Comparison of ENCODE assay signal across 16 mouse cellular contexts in the genomic region with DNA sequence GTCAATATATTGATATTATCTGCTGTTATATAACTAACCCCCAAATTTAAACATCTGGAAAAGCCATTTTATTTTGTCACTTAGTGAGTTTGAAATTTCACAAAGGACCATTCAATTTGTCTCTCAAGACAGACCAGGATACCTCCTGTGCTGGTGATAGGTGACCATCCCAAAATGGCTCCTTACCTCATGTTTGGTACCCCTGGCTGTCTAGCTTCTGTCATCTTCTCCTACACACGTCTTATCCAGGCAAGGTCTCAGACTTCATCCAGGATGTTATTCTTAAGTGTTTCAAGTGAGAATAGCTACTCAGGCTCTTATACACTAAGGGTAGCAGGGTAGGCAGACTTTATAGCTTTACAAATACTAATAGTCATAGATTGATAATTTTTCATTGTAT. TPM values are rescaled to one million over a fixed set of nuclear protein-coding genes. Genes with fewer than 3 reads are reported as not detected.
"Had no signal": no experiment of that assay in that cellular context is flagged by ENCODE, and none has a peak within 500 bp of the region (broad histone marks: within the 10 kb centered on the region; RNA-seq: fewer than 3 reads in every experiment).

No protein-coding gene starts in this region.

- H3K27ac ChIP-seq: neural tube, embryonic 13.5 days; neural tube, embryonic 15.5 days; stomach, embryonic 15.5 days; stomach, postnatal 0 days had no signal

- H3K9me3 ChIP-seq: neural tube, embryonic 13.5 days; neural tube, embryonic 15.5 days; stomach, embryonic 15.5 days had no signal

- H3K4me3 ChIP-seq: neural tube, embryonic 13.5 days; neural tube, embryonic 15.5 days; stomach, embryonic 15.5 days had no signal

- H3K4me1 ChIP-seq: neural tube, embryonic 13.5 days; neural tube, embryonic 15.5 days; stomach, embryonic 15.5 days had no signal

- H3K9ac ChIP-seq: neural tube, embryonic 13.5 days; neural tube, embryonic 15.5 days; stomach, embryonic 15.5 days had no signal

- H3K36me3 ChIP-seq: neural tube, embryonic 13.5 days; neural tube, embryonic 15.5 days; stomach, embryonic 15.5 days had no signal

- DNase-seq: retina, postnatal 1 day; right cerebral cortex, postnatal 14 days; right cerebral cortex, postnatal 25 days; right cerebral cortex, postnatal 4 days; spleen, adult 18-20 months; thymus, adult 18-20 months; thymus, adult 2 months; thymus, postnatal 14 days; thymus, postnatal 25 days; thymus, postnatal 36 days; thymus, postnatal 4 days had no signal

RNA-seq across cellular contexts. Expression of gene Zfp42, which starts 17.9 kb away (rescaled TPM):
- total RNA-seq: neutrophil, adult 5-6 weeks had no signal
